ENCODE assay signal across 8 mouse cellular contexts in the genomic region with DNA sequence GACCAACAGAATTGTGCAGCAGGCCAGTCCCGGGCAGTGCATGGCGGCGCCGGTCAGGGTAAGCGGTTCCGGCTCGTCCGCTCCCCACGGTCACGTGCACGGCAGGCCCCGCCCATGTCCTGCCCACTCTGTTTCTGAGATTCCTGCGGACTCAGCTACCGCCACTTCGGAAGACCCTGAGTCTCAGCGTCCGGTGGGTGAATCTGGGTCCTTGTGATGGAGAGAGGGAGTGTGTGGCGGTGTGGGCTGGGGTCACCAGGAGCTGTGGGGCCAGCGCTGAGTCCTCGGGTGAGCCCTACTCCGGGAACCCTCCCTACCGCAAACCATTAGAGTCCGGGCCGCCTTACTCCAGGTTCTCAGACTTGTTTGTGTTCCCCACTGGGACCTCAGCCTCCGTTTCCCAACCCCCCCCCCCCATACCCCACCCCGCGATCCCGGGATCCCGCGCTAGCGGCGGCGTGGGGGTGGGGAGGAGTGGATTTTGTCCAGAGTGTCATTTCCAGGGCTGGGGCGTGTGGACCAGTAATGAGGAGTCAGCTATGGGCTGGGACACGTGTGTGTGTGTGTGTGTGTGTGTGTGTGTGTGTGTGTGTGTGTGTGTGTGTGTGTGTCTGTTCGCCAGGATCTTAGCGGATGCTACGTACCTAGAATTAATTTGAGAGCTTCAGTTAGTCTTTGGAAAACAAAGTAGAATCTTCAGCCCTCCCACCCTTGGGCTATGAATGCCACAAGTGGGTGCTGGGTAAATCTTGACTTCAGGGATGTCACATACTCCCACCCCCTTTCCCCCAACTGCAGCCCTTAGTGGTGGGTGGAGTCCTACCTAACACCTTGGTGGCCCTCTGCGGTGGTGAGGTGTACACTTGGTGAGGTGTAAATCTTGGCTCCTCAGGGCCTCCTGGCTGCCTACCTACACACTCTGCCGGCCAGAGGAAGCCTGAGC. TPM values are rescaled to one million over a fixed set of nuclear protein-coding genes. Genes with fewer than 3 reads are reported as not detected.
DNase-seq lines count a peak whose midpoint lies in the region; ATAC-seq and TF ChIP-seq lines count a peak whose summit lies in the region.

A gene (minus strand): TSS at position 94 of the 943 bp plus-strand sequence.
A gene (plus strand): TSS at position 115 of the 943 bp plus-strand sequence.

- peak within 1 kb of the TSS; percentile 75 for H3K9ac ChIP-seq in kidney, embryonic 14.5 days (ENCODE audit: low read depth, low read length)
- peak within 1 kb of the TSS; percentile 72 for H3K9ac ChIP-seq in limb, embryonic 15.5 days
- peak within 1 kb of the TSS; percentile 50 for H3K9ac ChIP-seq in midbrain, postnatal 0 days (replicated peaks; ENCODE audit: low read length, poor library complexity, severe bottlenecking)

- peaks cover 18% of the 10 kb centered on the region; the same call in 1 of the 2 replicates for H3K27me3 ChIP-seq in heart, embryonic 10.5 days (ENCODE audit: insufficient read depth, poor library complexity, severe bottlenecking)
- H3K27me3 ChIP-seq in kidney, embryonic 14.5 days (ENCODE audit: control insufficient read depth, insufficient read depth, low read length) = no peaks in the 10 kb centered on the region
- H3K27me3 ChIP-seq in limb, embryonic 15.5 days = no peaks in the 10 kb centered on the region
- H3K27me3 ChIP-seq in midbrain, postnatal 0 days (ENCODE audit: insufficient read depth, low read length) = no peaks in the 10 kb centered on the region

- peak within 1 kb of the TSS; percentile 87 for H3K27ac ChIP-seq in heart, embryonic 10.5 days
- peak within 1 kb of the TSS; percentile 30; the same call in 1 of the 2 replicates for H3K27ac ChIP-seq in kidney, embryonic 14.5 days (ENCODE audit: low read depth, low read length)
- H3K27ac ChIP-seq in limb, embryonic 15.5 days = peak within 1 kb of the TSS; percentile 68
- no peak within 1 kb of the TSS for H3K27ac ChIP-seq in midbrain, postnatal 0 days (ENCODE audit: low read depth, low read length)

- peaks cover 32% of the 10 kb centered on the region for H3K36me3 ChIP-seq in heart, embryonic 10.5 days
- no peaks in the 10 kb centered on the region for H3K36me3 ChIP-seq in kidney, embryonic 14.5 days (ENCODE audit: control insufficient read depth, insufficient read depth, low read length)
- H3K36me3 ChIP-seq in limb, embryonic 15.5 days = peaks cover 18% of the 10 kb centered on the region; the same call in 1 of the 2 replicates
- peaks cover 1% of the 10 kb centered on the region; the same call in 1 of the 2 replicates for H3K36me3 ChIP-seq in midbrain, postnatal 0 days (ENCODE audit: insufficient read depth, low read length)

- no peak for TF ChIP-seq POLR2A in brain, embryonic 14.5 days (IDR thresholded peaks at IDR 0.05; ENCODE audit: borderline replicate concordance, extremely low read depth, insufficient read depth, insufficient read length, poor library complexity, severe bottlenecking)

- H3K9me3 ChIP-seq in heart, embryonic 10.5 days = no peaks in the 10 kb centered on the region
- no peaks in the 10 kb centered on the region for H3K9me3 ChIP-seq in kidney, embryonic 14.5 days (ENCODE audit: control insufficient read depth, low read length)
- no peaks in the 10 kb centered on the region for H3K9me3 ChIP-seq in limb, embryonic 15.5 days
- no peaks in the 10 kb centered on the region for H3K9me3 ChIP-seq in midbrain, postnatal 0 days (ENCODE audit: low read length)

- H3K4me2 ChIP-seq in kidney, embryonic 14.5 days (replicated peaks; ENCODE audit: low read depth, low read length) = peak within 1 kb of the TSS; percentile 86
- peak within 1 kb of the TSS; percentile 91 for H3K4me2 ChIP-seq in limb, embryonic 15.5 days
- peak within 1 kb of the TSS; percentile 98 for H3K4me2 ChIP-seq in midbrain, postnatal 0 days (ENCODE audit: low read depth, low read length, poor library complexity, severe bottlenecking)

- no peak for TF ChIP-seq CTCF in brain, embryonic 14.5 days (IDR thresholded peaks at IDR 0.05; ENCODE audit: borderline replicate concordance, extremely low read depth, insufficient read depth, insufficient read length)
- no peak for TF ChIP-seq CTCF in midbrain, postnatal 0 days (IDR thresholded peaks at IDR 0.05)

- WGBS in heart, embryonic 10.5 days = 1% methylated on average over 40 of the region's 40 CpGs
- WGBS in kidney, embryonic 14.5 days = 2% methylated on average over 40 of the region's 40 CpGs
- WGBS in limb, embryonic 15.5 days = under 1% methylated on average over 39 of the region's 40 CpGs
- WGBS in midbrain, postnatal 0 days = 2% methylated on average over 37 of the region's 40 CpGs

- H3K4me3 ChIP-seq in heart, embryonic 10.5 days = peak within 1 kb of the TSS; percentile 90
- H3K4me3 ChIP-seq in kidney, embryonic 14.5 days (ENCODE audit: low read length) = peak within 1 kb of the TSS; percentile 66
- H3K4me3 ChIP-seq in limb, embryonic 15.5 days = peak within 1 kb of the TSS; percentile 60
- H3K4me3 ChIP-seq in midbrain, postnatal 0 days (ENCODE audit: low read depth, low read length) = peak within 1 kb of the TSS; percentile 61

- H3K4me1 ChIP-seq in heart, embryonic 10.5 days = peaks cover 37% of the 10 kb centered on the region
- H3K4me1 ChIP-seq in kidney, embryonic 14.5 days (ENCODE audit: control insufficient read depth, insufficient read depth, low read length) = peaks cover 11% of the 10 kb centered on the region; the same call in 1 of the 2 replicates
- peaks cover 19% of the 10 kb centered on the region for H3K4me1 ChIP-seq in limb, embryonic 15.5 days
- H3K4me1 ChIP-seq in midbrain, postnatal 0 days (ENCODE audit: insufficient read depth, low read length) = no peaks in the 10 kb centered on the region

- peak; percentile 86 to 87 for DNase-seq in B cell, adult 2 months
- peak; percentile 84 for DNase-seq in brain, embryonic 14.5 days (ENCODE audit: low read depth)
- DNase-seq in heart, embryonic 10.5 days (ENCODE audit: low spot score) = peak; percentile 96
- peak; percentile 71 for DNase-seq in midbrain, postnatal 0 days (ENCODE audit: low spot score)
- DNase-seq in spleen, postnatal 10 days (ENCODE audit: low spot score in 2 of 2) = peak; percentile 71 to 90

- peak; percentile 86 for ATAC-seq in erythroblast, adult 5-6 weeks (replicated peaks; ENCODE audit: low FRiP score, poor library complexity, severe bottlenecking)
- ATAC-seq in kidney, embryonic 14.5 days (ENCODE audit: low FRiP score, low TSS enrichment) = peak; percentile 93
- ATAC-seq in limb, embryonic 15.5 days (ENCODE audit: insufficient number of reproducible peaks, low FRiP score, low TSS enrichment, low read depth) = peak; percentile 90
- peak; percentile 88 for ATAC-seq in midbrain, postnatal 0 days (ENCODE audit: low FRiP score)

RNA-seq across cellular contexts. Expression of the first gene that starts in this region (rescaled TPM):
- 3.6 and 5.8 TPM in 2 replicates for polyA plus RNA-seq in brain, embryonic 14.5 days (2012; rRNA removed)
- total RNA-seq in erythroblast, adult 5-6 weeks (2015; ENCODE audit: low replicate concordance) = 0.77 and 4.2 TPM in 2 replicates
- 1.5 and 3.2 TPM in 2 replicates for total RNA-seq in erythroblast, adult 5-6 weeks (2017; ENCODE audit: low replicate concordance)
- 7.1 and 7.9 TPM in 2 replicates for polyA plus RNA-seq in heart, embryonic 10.5 days (2016; fragmentation: Nextera tagmentation; extraction: Ambion mirVana)
- 7.1 and 7.9 TPM in 2 replicates for polyA plus RNA-seq in kidney, embryonic 14.5 days (2014; fragmentation: Nextera tagmentation; extraction: Ambion mirVana)
- polyA plus RNA-seq in limb, embryonic 15.5 days (2015; fragmentation: Nextera tagmentation; extraction: Ambion mirVana) = 6.9 and 8.0 TPM in 2 replicates
- 5.4 and 7.3 TPM in 2 replicates for total RNA-seq in midbrain, postnatal 0 days (2014; rRNA removed)
- polyA plus RNA-seq in midbrain, postnatal 0 days (2015; fragmentation: Nextera tagmentation; extraction: Ambion mirVana) = 5.2 and 5.4 TPM in 2 replicates

RNA-seq across cellular contexts. Expression of the second gene that starts in this region (rescaled TPM):
- 10.0 TPM in 2 replicates for polyA plus RNA-seq in brain, embryonic 14.5 days (2012; rRNA removed)
- total RNA-seq in erythroblast, adult 5-6 weeks (2015; ENCODE audit: low replicate concordance) = not detected in 2 replicates
- 0.70 TPM in 1 of 2 replicates, not detected in the other for total RNA-seq in erythroblast, adult 5-6 weeks (2017; ENCODE audit: low replicate concordance)
- 10.8 and 11.2 TPM in 2 replicates for polyA plus RNA-seq in heart, embryonic 10.5 days (2016; fragmentation: Nextera tagmentation; extraction: Ambion mirVana)
- 5.9 and 8.2 TPM in 2 replicates for polyA plus RNA-seq in kidney, embryonic 14.5 days (2014; fragmentation: Nextera tagmentation; extraction: Ambion mirVana)
- 10.7 and 11.1 TPM in 2 replicates for polyA plus RNA-seq in limb, embryonic 15.5 days (2015; fragmentation: Nextera tagmentation; extraction: Ambion mirVana)
- total RNA-seq in midbrain, postnatal 0 days (2014; rRNA removed) = 8.3 and 9.0 TPM in 2 replicates
- 7.0 and 7.6 TPM in 2 replicates for polyA plus RNA-seq in midbrain, postnatal 0 days (2015; fragmentation: Nextera tagmentation; extraction: Ambion mirVana)
